Mouse (Mus musculus): ENCODE measurements around the gene A630089N07Rik.

Gene A630089N07Rik

DNA sequence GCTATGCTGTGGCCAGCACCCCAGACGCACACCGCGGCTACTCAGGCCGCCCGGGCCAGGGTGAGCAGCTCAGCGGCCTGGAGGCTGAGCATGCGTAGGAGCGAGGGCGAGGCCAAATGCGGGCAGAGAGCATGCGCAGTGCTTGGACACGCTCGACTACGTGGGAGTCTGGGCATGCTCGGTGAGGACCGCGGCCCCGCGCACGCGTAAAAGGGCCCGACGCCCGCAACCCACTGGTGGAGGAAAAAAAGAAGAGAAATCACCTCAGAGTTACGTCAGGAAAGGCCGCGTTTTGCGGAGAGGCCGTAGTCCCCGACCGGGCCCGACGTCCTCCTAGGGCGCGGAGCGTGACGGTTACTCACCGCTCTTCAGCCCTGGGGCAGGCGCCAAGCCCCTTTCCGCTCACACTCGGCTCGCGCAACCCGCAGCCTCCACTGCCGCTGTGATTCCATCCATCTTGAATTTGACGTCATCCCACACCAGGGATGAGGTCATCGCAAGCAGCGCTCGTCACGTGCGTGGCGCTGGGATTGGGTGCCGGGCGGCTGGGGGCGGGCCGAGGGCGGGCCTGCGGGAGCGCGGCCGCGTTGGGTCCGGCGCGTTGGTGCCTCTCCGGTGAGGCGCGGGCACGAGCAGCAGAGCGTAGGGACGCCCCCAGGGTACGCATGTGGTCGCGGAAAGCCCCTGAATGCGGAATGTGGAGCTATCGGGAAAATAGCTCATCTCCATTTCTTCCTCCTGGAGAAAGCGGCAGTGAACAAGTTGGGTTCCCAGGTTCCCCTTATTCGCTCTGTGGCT, 119.9 kb downstream of the A630089N07Rik start, which contains the start of the genes C2cd2 and Zbtb21:
Gene C2cd2, minus strand, starts transcription at position 448 of the 798 bp plus-strand sequence.
Gene Zbtb21, minus strand, starts transcription at position 472 of the 798 bp plus-strand sequence.
- DNase-seq (ENCODE audit: low read depth, low spot score): peak; percentile 96

DNA sequence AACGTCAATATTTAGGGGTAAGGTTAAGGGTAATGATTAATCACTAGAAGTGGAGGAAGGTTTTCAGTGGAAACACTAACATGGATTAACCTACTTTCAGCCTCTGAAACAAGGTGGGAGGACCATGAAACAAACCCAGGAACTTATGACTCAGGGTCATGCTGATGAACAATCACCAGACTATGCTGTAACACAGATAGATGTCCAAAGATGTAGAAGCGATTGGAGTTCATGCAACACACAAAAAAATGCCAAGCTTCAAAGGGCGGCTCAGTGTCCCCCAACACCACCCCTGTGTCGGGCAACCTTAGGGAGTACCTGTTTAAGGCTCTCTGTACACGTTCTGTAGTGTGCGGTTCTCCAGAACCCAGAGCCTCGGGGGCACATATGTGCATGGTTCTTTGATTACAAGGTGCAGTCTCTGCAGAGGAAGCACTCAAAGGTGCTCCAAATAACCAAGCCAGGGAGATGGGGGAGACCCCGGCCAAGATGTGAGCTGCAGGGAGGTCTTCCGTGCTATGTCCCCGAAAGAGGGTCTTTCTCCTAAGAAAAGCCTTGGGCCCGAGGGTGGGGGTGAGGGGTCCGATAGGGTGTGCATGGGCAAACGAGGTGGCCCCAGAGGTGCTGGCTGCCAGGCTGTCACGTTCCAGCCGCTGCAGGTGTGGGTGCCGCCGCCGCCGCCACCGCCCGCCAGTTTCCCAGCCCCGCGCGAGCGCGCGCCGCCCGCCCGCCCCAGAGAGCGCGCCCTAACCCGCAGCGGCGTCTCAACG, 120.7 kb downstream of the A630089N07Rik start:
- peak; percentile 5 for DNase-seq (ENCODE audit: low read depth, low spot score)

DNA sequence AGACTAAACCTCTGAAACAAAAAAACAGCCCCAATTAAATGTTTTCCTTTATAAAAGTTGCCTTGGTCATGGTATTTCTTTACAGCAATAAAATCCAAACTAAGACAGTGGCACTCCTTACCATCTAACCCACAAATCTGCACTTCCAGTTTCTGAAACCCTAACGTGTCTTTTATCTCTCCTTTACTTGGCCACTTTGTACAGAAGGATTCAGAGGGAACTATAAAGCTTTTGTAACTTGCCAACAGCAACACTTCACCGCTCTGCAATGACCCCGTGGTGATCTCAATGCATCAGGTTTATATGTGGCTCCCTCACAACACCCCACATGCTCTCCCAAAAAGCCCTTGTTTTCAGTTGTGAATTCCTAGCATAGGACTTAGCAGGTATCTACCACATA, 121.9 kb downstream of the A630089N07Rik start:
- no peak for DNase-seq (ENCODE audit: low read depth, low spot score)

DNA sequence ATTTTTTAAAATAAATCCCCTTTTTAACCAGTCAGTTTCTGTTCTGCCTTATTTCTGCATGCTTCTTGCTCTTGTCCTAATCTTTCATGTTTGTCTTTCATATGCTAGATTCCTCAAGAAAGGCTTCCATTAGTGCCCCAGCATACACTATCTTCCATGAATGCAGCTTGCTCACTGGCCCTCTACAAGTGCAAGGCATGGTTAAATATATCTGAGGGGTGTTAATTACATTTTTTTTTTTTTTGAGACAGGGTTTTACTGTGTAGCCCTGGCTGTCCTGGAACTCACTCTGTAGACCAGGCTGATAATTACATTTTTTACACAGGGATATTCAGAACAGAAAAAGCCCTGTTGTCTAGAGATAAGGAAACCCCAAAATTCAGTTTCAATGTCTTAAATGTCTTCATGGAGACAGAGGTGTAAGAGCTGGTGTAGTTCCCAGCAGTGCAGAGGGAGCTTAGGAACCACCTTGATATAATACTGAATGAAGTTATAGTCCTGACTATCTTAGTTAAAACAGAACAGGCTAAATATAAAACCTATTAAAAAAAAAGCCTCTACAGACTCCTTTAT, 123.8 kb downstream of the A630089N07Rik start:
- no peak for DNase-seq (ENCODE audit: low read depth, low spot score)

DNA sequence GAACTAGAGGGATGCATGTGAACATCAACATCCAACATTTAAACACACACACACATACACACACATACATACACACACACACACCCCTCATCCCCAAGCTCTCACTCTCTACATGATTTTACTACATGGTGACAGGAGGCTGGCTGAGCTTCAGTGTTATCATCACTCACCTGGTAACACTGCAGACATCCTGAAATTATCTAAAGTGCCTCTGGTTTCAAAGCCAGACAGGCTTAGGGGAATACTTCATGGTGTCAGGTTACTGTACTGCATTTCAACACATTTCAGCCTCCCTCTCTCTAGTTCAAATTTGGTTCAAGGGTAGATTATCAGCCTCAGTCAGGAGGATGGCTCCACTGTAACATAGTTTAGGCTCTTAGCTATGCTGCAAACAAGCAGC, 124.6 kb downstream of the A630089N07Rik start:
- DNase-seq (ENCODE audit: low read depth, low spot score): peak; percentile 17

DNA sequence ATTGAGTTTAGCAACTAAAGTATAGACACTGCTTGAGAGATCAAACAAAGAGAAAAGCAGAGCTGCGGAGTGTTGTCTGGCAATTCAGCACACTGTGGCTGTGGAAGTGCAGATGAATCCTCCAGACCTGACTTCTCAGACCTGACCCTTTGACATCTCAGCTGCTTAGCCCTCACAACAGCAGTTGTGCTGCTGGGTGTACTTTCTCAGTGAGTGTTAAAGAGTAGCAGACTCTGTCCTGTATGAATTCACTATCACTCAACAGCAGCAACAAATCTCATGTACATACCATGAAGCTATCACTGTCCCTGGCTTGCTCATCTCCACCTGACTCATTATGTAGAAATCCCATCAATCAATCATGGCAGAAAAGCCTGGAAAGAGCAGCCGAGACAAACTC, 126.2 kb downstream of the A630089N07Rik start:
- DNase-seq (ENCODE audit: low read depth, low spot score): no peak

DNA sequence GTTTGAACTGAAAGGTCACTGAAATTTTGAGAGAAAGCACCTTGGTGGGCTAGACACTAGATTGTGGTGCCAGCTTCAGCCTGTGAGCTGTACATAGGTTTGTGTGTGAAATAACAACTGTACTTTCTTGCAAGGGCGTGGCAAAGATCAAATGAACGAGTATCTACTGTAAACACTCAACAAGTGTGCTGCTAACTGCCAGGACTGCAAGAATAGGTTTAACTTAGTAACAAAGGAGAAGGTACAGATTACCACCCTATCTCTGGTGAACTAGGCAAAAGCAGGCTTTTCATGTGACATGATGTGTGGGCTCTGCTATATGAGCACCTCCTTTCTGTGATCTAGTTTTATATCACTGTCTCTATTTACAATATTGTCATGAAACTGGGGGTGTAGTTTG, 128.9 kb downstream of the A630089N07Rik start:
- DNase-seq (ENCODE audit: low read depth, low spot score): no peak

DNA sequence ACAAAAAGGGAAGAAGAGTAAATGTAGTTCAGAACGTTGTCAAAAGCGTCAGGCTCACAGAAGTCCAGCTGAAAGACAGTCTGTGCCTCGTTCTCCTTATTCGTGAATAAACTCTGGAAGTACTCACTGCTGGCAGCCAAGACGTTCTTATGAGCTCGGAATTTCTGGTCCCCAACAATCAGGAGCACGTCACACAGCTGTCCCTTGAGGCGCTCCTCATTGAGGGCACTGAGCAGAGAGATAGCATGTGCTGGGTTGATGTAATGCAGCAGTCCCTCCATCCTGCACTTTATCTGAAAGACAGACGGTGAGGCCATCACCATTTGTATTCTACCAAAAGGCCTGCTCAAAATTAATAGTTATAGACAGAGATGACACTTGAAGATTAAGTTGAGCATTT, 129.4 kb downstream of the A630089N07Rik start:
- DNase-seq (ENCODE audit: low read depth, low spot score): no peak

DNA sequence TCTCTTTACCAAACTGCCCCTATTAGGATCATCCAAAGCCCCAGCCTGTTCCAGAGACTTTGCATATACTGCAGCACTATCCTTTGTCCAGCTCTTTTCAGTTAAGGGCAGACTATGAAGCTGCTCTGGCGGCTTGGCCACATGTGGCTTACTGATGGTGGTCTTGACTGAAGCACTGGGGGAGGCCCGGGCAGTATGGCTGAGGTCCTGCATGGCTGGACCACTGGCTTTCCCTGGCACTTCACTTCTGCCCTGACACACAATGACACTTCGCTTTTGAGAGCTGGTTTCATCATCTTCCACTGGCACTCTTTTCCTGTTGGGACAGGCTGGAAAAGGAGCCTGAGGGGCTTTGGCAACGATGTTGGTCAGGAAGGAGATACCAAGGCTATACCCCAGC, 129.9 kb downstream of the A630089N07Rik start:
- DNase-seq (ENCODE audit: low read depth, low spot score): no peak
